Comparison of ENCODE assay signal across 29 mouse cellular contexts in the genomic region with DNA sequence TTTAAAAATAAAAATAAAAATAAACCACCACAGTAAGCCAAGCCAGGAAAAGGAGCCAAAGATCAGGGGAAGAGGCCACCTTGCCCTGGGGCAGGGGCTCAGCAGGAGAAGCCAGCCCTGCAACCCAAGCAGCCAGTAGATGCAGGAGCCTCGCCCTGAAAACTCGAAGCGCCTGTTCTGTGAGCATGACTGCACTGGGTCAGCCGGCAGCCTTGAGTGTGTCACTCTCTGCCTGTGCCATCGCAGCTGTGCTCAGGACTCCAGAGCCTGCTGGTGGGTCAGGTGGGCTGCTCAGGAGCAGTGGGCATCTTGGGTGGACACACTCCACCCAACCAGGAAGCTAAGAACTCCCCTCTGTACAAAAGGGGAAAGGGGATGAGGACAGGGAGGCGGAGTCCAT. TPM values are rescaled to one million over a fixed set of nuclear protein-coding genes. Genes with fewer than 3 reads are reported as not detected.
DNase-seq lines count a peak whose midpoint lies in the region; ATAC-seq and TF ChIP-seq lines count a peak whose summit lies in the region.
"Had no signal": no experiment of that assay in that cellular context is flagged by ENCODE, and none has a peak within 500 bp of the region (broad histone marks: within the 10 kb centered on the region; RNA-seq: fewer than 3 reads in every experiment).

No protein-coding gene starts in this region.

- no peak for ATAC-seq in hindbrain, embryonic 13.5 days (ENCODE audit: low FRiP score)
- ATAC-seq in hindbrain, embryonic 16.5 days = no peak
- peak; percentile 55 for ATAC-seq in embryonic facial prominence, embryonic 14.5 days (ENCODE audit: low read depth)
- peak; percentile 67 for ATAC-seq in intestine, embryonic 15.5 days
- ATAC-seq: CD4-positive, CD25-positive, alpha-beta regulatory T cell, adult 4 months; forebrain, embryonic 13.5 days; liver, embryonic 12.5 days; liver, postnatal 0 days; midbrain, embryonic 13.5 days had no signal

- peak; percentile 47 for DNase-seq in embryonic facial prominence, embryonic 14.5 days (ENCODE audit: low spot score)
- DNase-seq in frontal cortex, postnatal 25 days (ENCODE audit: low spot score in 2 of 2) = no peak
- no peak for DNase-seq in adrenal gland, postnatal 4 days (ENCODE audit: low spot score in 2 of 2)
- DNase-seq: adrenal gland, postnatal 14 days; cerebellum, adult 11-12 months; cerebellum, adult 9-11 months; embryo, embryonic 11 days; gastrocnemius, postnatal 14 days; kidney, adult 11 months; kidney, postnatal 25 days; left cerebral cortex, postnatal 4 days; liver, postnatal 0 days; right cerebral cortex, postnatal 4 days had no signal

- no peak overlapping the region for H3K27ac ChIP-seq in hindbrain, embryonic 13.5 days
- H3K27ac ChIP-seq in hindbrain, embryonic 16.5 days (ENCODE audit: low read depth, low read length) = no peak overlapping the region
- H3K27ac ChIP-seq in embryonic facial prominence, embryonic 14.5 days (replicated peaks; ENCODE audit: low read depth, low read length) = peak overlapping the region; percentile 80
- H3K27ac ChIP-seq in intestine, embryonic 15.5 days = 0 out of 2 replicates have a peak overlapping the region, but pooled peaks have one; percentile 27
- H3K27ac ChIP-seq in small intestine, adult 2 months (ENCODE audit: insufficient read depth, low read depth, low read length) = peak overlapping the region; percentile 82
- H3K27ac ChIP-seq: forebrain, embryonic 13.5 days; hindbrain, embryonic 15.5 days; kidney, embryonic 15.5 days; left cerebral cortex, adult 2 months; liver, embryonic 12.5 days; midbrain, embryonic 13.5 days; neural tube, embryonic 13.5 days had no signal

- H3K4me1 ChIP-seq in hindbrain, embryonic 13.5 days (replicated peaks) = peaks cover 3% of the 10 kb centered on the region; the same call in 1 of the 2 replicates
- H3K4me1 ChIP-seq in hindbrain, embryonic 16.5 days (ENCODE audit: control insufficient read depth, insufficient read depth, low read depth, low read length) = no peaks in the 10 kb centered on the region
- H3K4me1 ChIP-seq in embryonic facial prominence, embryonic 14.5 days (ENCODE audit: control insufficient read depth, insufficient read depth, low read length) = peaks cover 5% of the 10 kb centered on the region; the same call in 1 of the 2 replicates
- no peaks in the 10 kb centered on the region for H3K4me1 ChIP-seq in intestine, embryonic 15.5 days (replicated peaks)
- peaks cover 47% of the 10 kb centered on the region for H3K4me1 ChIP-seq in small intestine, adult 2 months (ENCODE audit: control insufficient read depth, insufficient read depth, insufficient read length, low read length)
- H3K4me1 ChIP-seq: forebrain, embryonic 13.5 days; hindbrain, embryonic 15.5 days; liver, embryonic 12.5 days; megakaryocyte, embryonic 14.5 days; midbrain, embryonic 13.5 days; neural tube, embryonic 13.5 days had no signal

- TF ChIP-seq POLR2A in small intestine, adult 2 months (IDR thresholded peaks at IDR 0.05; ENCODE audit: low read depth, low read length) = no peak

- H3K36me3 ChIP-seq in hindbrain, embryonic 13.5 days = no peaks in the 10 kb centered on the region
- H3K36me3 ChIP-seq in hindbrain, embryonic 16.5 days (ENCODE audit: control insufficient read depth, insufficient read depth, low read length) = no peaks in the 10 kb centered on the region
- no peaks in the 10 kb centered on the region for H3K36me3 ChIP-seq in embryonic facial prominence, embryonic 14.5 days (ENCODE audit: control insufficient read depth, insufficient read depth, low read length)
- H3K36me3 ChIP-seq in intestine, embryonic 15.5 days = no peaks in the 10 kb centered on the region
- H3K36me3 ChIP-seq in small intestine, adult 2 months (ENCODE audit: control insufficient read depth, insufficient read depth, low read length) = no peaks in the 10 kb centered on the region
- H3K36me3 ChIP-seq: hindbrain, embryonic 15.5 days; kidney, embryonic 15.5 days; liver, embryonic 12.5 days; midbrain, embryonic 13.5 days; neural tube, embryonic 13.5 days had no signal

- WGBS in hindbrain, embryonic 13.5 days = 74% methylated on average over 6 of the region's 6 CpGs
- 82% methylated on average over 6 of the region's 6 CpGs for WGBS in hindbrain, embryonic 16.5 days
- 50% methylated on average over 6 of the region's 6 CpGs for WGBS in embryonic facial prominence, embryonic 14.5 days
- 55% methylated on average over 6 of the region's 6 CpGs for WGBS in intestine, embryonic 15.5 days
- WGBS in small intestine, adult 2 months = 33% methylated on average over 6 of the region's 6 CpGs

- H3K9ac ChIP-seq in hindbrain, embryonic 13.5 days = peak overlapping the region; percentile 35; the same call in 1 of the 2 replicates
- no peak overlapping the region for H3K9ac ChIP-seq in hindbrain, embryonic 16.5 days (ENCODE audit: low read depth, low read length)
- no peak overlapping the region for H3K9ac ChIP-seq in embryonic facial prominence, embryonic 14.5 days (ENCODE audit: low read depth, low read length)
- H3K9ac ChIP-seq in intestine, embryonic 15.5 days = no peak overlapping the region
- H3K9ac ChIP-seq: forebrain, embryonic 13.5 days; hindbrain, embryonic 15.5 days; kidney, embryonic 15.5 days; liver, embryonic 12.5 days; liver, postnatal 0 days; midbrain, embryonic 13.5 days; neural tube, embryonic 13.5 days had no signal

- TF ChIP-seq CTCF in small intestine, adult 2 months (IDR thresholded peaks at IDR 0.05; ENCODE audit: extremely low read depth, insufficient read length, insufficient replicate concordance, low read depth, low read length) = no peak

- no peak overlapping the region for H3K4me2 ChIP-seq in hindbrain, embryonic 13.5 days
- H3K4me2 ChIP-seq in hindbrain, embryonic 16.5 days (ENCODE audit: low read length) = no peak overlapping the region
- H3K4me2 ChIP-seq in embryonic facial prominence, embryonic 14.5 days (ENCODE audit: low read depth, low read length) = no peak overlapping the region
- no peak overlapping the region for H3K4me2 ChIP-seq in intestine, embryonic 15.5 days (replicated peaks)
- H3K4me2 ChIP-seq: forebrain, embryonic 13.5 days; heart, embryonic 11.5 days; hindbrain, embryonic 15.5 days; kidney, embryonic 15.5 days; liver, embryonic 12.5 days; midbrain, embryonic 13.5 days; neural tube, embryonic 13.5 days had no signal

- H3K27me3 ChIP-seq in hindbrain, embryonic 13.5 days = no peaks in the 10 kb centered on the region
- H3K27me3 ChIP-seq in hindbrain, embryonic 16.5 days (replicated peaks; ENCODE audit: control insufficient read depth, insufficient read depth, low read length) = no peaks in the 10 kb centered on the region
- H3K27me3 ChIP-seq in embryonic facial prominence, embryonic 14.5 days (replicated peaks; ENCODE audit: control insufficient read depth, insufficient read depth, low read length) = no peaks in the 10 kb centered on the region
- no peaks in the 10 kb centered on the region for H3K27me3 ChIP-seq in intestine, embryonic 15.5 days (replicated peaks)
- H3K27me3 ChIP-seq in small intestine, adult 2 months (ENCODE audit: control insufficient read depth, insufficient read depth, low read length) = no peaks in the 10 kb centered on the region
- H3K27me3 ChIP-seq: forebrain, embryonic 13.5 days; hindbrain, embryonic 15.5 days; kidney, embryonic 15.5 days; midbrain, embryonic 13.5 days; neural tube, embryonic 13.5 days had no signal

- no peak overlapping the region for H3K4me3 ChIP-seq in hindbrain, embryonic 13.5 days
- H3K4me3 ChIP-seq in hindbrain, embryonic 16.5 days (ENCODE audit: low read length) = no peak overlapping the region
- H3K4me3 ChIP-seq in embryonic facial prominence, embryonic 14.5 days (ENCODE audit: low read depth, low read length) = no peak overlapping the region
- no peak overlapping the region for H3K4me3 ChIP-seq in intestine, embryonic 15.5 days (replicated peaks)
- H3K4me3 ChIP-seq in small intestine, adult 2 months (ENCODE audit: low read depth, low read length) = no peak overlapping the region
- H3K4me3 ChIP-seq: forebrain, embryonic 13.5 days; hindbrain, embryonic 15.5 days; kidney, embryonic 15.5 days; left cerebral cortex, adult 2 months; liver, embryonic 12.5 days; megakaryocyte, embryonic 14.5 days; midbrain, embryonic 13.5 days; neural tube, embryonic 13.5 days had no signal

- H3K9me3 ChIP-seq in hindbrain, embryonic 13.5 days = no peaks in the 10 kb centered on the region; the same call in 1 of the 2 replicates
- H3K9me3 ChIP-seq in hindbrain, embryonic 16.5 days (ENCODE audit: control insufficient read depth, low read length) = no peaks in the 10 kb centered on the region
- no peaks in the 10 kb centered on the region for H3K9me3 ChIP-seq in embryonic facial prominence, embryonic 14.5 days (ENCODE audit: control insufficient read depth, low read length)
- H3K9me3 ChIP-seq in intestine, embryonic 15.5 days = no peaks in the 10 kb centered on the region
- H3K9me3 ChIP-seq: forebrain, embryonic 13.5 days; hindbrain, embryonic 15.5 days; kidney, embryonic 15.5 days; liver, embryonic 12.5 days; midbrain, embryonic 13.5 days; neural tube, embryonic 13.5 days had no signal

RNA-seq across cellular contexts. Expression of gene Sept5, which starts 15.6 kb away (rescaled TPM):
- 169 and 176 TPM in 2 replicates for polyA plus RNA-seq in hindbrain, embryonic 13.5 days (2015; fragmentation: Nextera tagmentation; extraction: Ambion mirVana)
- polyA plus RNA-seq in hindbrain, embryonic 16.5 days (2015; fragmentation: Nextera tagmentation; extraction: Ambion mirVana) = 230 and 249 TPM in 2 replicates
- 34.1 and 43.5 TPM in 2 replicates for polyA plus RNA-seq in embryonic facial prominence, embryonic 14.5 days (2014; fragmentation: Nextera tagmentation; extraction: Ambion mirVana)
- polyA plus RNA-seq in intestine, embryonic 15.5 days (2015; fragmentation: Nextera tagmentation; extraction: Ambion mirVana) = 39.0 and 42.7 TPM in 2 replicates
- 64.1 and 381 TPM in 2 replicates for polyA plus RNA-seq in small intestine, adult 2 months (2012; rRNA removed)
- total RNA-seq in adrenal gland, postnatal 4 days (2021) = 10 to 100 TPM; 18.9 to 28.7 TPM

RNA-seq across cellular contexts. Expression of gene Gm49601, which starts 19.1 kb away (rescaled TPM):
- 19.3 and 21.0 TPM in 2 replicates for polyA plus RNA-seq in hindbrain, embryonic 13.5 days (2015; fragmentation: Nextera tagmentation; extraction: Ambion mirVana)
- 18.7 and 22.6 TPM in 2 replicates for polyA plus RNA-seq in hindbrain, embryonic 16.5 days (2015; fragmentation: Nextera tagmentation; extraction: Ambion mirVana)
- polyA plus RNA-seq in embryonic facial prominence, embryonic 14.5 days (2014; fragmentation: Nextera tagmentation; extraction: Ambion mirVana) = 2.4 and 2.6 TPM in 2 replicates
- 3.5 and 4.3 TPM in 2 replicates for polyA plus RNA-seq in intestine, embryonic 15.5 days (2015; fragmentation: Nextera tagmentation; extraction: Ambion mirVana)
- 22.7 and 156 TPM in 2 replicates for polyA plus RNA-seq in small intestine, adult 2 months (2012; rRNA removed)
- total RNA-seq in adrenal gland, postnatal 4 days (2021) = 10 to 100 TPM in 1 of 2 experiments, 1 to 10 TPM in 1; 7.3 to 10.7 TPM
- total RNA-seq: hematopoietic stem cell, adult 5-6 weeks had no signal
- polyA plus RNA-seq: CD4-positive, CD25-positive, alpha-beta regulatory T cell, adult 4 months; liver, postnatal 0 days had no signal

RNA-seq across cellular contexts. Expression of gene Gp1bb, which starts 23.1 kb away (rescaled TPM):
- polyA plus RNA-seq in hindbrain, embryonic 13.5 days (2015; fragmentation: Nextera tagmentation; extraction: Ambion mirVana) = 11.2 and 11.9 TPM in 2 replicates
- 9.6 and 9.7 TPM in 2 replicates for polyA plus RNA-seq in hindbrain, embryonic 16.5 days (2015; fragmentation: Nextera tagmentation; extraction: Ambion mirVana)
- polyA plus RNA-seq in embryonic facial prominence, embryonic 14.5 days (2014; fragmentation: Nextera tagmentation; extraction: Ambion mirVana) = 3.0 and 3.1 TPM in 2 replicates
- 2.2 and 2.5 TPM in 2 replicates for polyA plus RNA-seq in intestine, embryonic 15.5 days (2015; fragmentation: Nextera tagmentation; extraction: Ambion mirVana)
- polyA plus RNA-seq in small intestine, adult 2 months (2012; rRNA removed) = 35.8 and 580 TPM in 2 replicates
- total RNA-seq in adrenal gland, postnatal 4 days (2021) = 1 to 10 TPM in 1 of 2 experiments, under 1 TPM in 1; 0.39 to 1.1 TPM
- total RNA-seq: gastrocnemius, postnatal 14 days; granulocyte monocyte progenitor cell, adult 5-6 weeks had no signal
- polyA plus RNA-seq: CD4-positive, CD25-positive, alpha-beta regulatory T cell, adult 4 months had no signal

RNA-seq across cellular contexts. Expression of gene Tbx1, which starts 54.9 kb away (rescaled TPM):
- polyA plus RNA-seq in hindbrain, embryonic 13.5 days (2015; fragmentation: Nextera tagmentation; extraction: Ambion mirVana) = 0.99 and 1.7 TPM in 2 replicates
- polyA plus RNA-seq in hindbrain, embryonic 16.5 days (2015; fragmentation: Nextera tagmentation; extraction: Ambion mirVana) = 0.89 and 0.90 TPM in 2 replicates
- polyA plus RNA-seq in embryonic facial prominence, embryonic 14.5 days (2014; fragmentation: Nextera tagmentation; extraction: Ambion mirVana) = 10.5 and 12.4 TPM in 2 replicates
- 0.23 and 0.49 TPM in 2 replicates for polyA plus RNA-seq in intestine, embryonic 15.5 days (2015; fragmentation: Nextera tagmentation; extraction: Ambion mirVana)
- 2.6 and 8.3 TPM in 2 replicates for polyA plus RNA-seq in small intestine, adult 2 months (2012; rRNA removed)
- 1 to 10 TPM in 1 of 2 experiments, under 1 TPM in 1; 0.59 to 1.0 TPM for total RNA-seq in adrenal gland, postnatal 4 days (2021)
- total RNA-seq: adrenal gland, postnatal 14 days; granulocyte monocyte progenitor cell, adult 5-6 weeks; hematopoietic stem cell, adult 5-6 weeks had no signal
- polyA plus RNA-seq: CD4-positive, CD25-positive, alpha-beta regulatory T cell, adult 4 months; liver, embryonic 12.5 days; liver, postnatal 0 days had no signal

Comparison
In these comparisons a context has a peak if more than half of its experiments do, and no peak if none do; other contexts are left out.
1. ATAC-seq: peak in embryonic facial prominence, embryonic 14.5 days (single experiment) and intestine, embryonic 15.5 days (single experiment); none in hindbrain, embryonic 13.5 days (single experiment) and hindbrain, embryonic 16.5 days (single experiment).
2. H3K27ac ChIP-seq: peak in embryonic facial prominence, embryonic 14.5 days (single experiment), intestine, embryonic 15.5 days (single experiment) and small intestine, adult 2 months (single experiment); none in hindbrain, embryonic 13.5 days (single experiment) and hindbrain, embryonic 16.5 days (single experiment).